Mouse (Mus musculus): ENCODE results near the gene Eif3d.

The Eif3d gene

GRCm38 (mm10) chr15:77952921-77953320 is 17.7 kb downstream of the Eif3d start:
- no peak for DNase-seq (ENCODE audit: low spot score)

GRCm38 (mm10) chr15:77949061-77949460 is 21.6 kb downstream of the Eif3d start:
- no peak for DNase-seq (ENCODE audit: low spot score)

GRCm38 (mm10) chr15:77945711-77946110 is 24.9 kb downstream of the Eif3d start:
- DNase-seq (ENCODE audit: low spot score), result no peak

- DNase-seq (ENCODE audit: low spot score), result no peak
Measured at GRCm38 (mm10) chr15:77941563-77941962, 29.1 kb downstream of the Eif3d start.

- DNase-seq (ENCODE audit: low spot score), result no peak
Measured at GRCm38 (mm10) chr15:77938516-77938915, 32.1 kb downstream of the Eif3d start.

GRCm38 (mm10) chr15:77935673-77936375 is 34.8 kb downstream of the Eif3d start:
- no peak for DNase-seq (ENCODE audit: low spot score)

- DNase-seq (ENCODE audit: low spot score), result no peak
Measured at GRCm38 (mm10) chr15:77934968-77935367, 35.6 kb downstream of the Eif3d start.

GRCm38 (mm10) chr15:77934326-77934725 is 36.3 kb downstream of the Eif3d start:
- no peak for DNase-seq (ENCODE audit: low spot score)

GRCm38 (mm10) chr15:77933770-77934169 is 36.8 kb downstream of the Eif3d start:
- peak; percentile 98 for DNase-seq (ENCODE audit: low spot score)

- no peak for DNase-seq (ENCODE audit: low spot score)
Measured at GRCm38 (mm10) chr15:77933222-77933621, 37.4 kb downstream of the Eif3d start.

GRCm38 (mm10) chr15:77931689-77932016 is 39.0 kb downstream of the Eif3d start:
- DNase-seq (ENCODE audit: low spot score), result no peak

- no peak for DNase-seq (ENCODE audit: low spot score)
Measured at GRCm38 (mm10) chr15:77930986-77931688, 39.5 kb downstream of the Eif3d start.

- DNase-seq (ENCODE audit: low spot score), result no peak
Measured at GRCm38 (mm10) chr15:77929804-77930203, 40.8 kb downstream of the Eif3d start.

GRCm38 (mm10) chr15:77928673-77929331 is 41.8 kb downstream of the Eif3d start, which contains the start of gene Txn2:
Txn2 (minus strand) TSS chr15:77929006.
- peak; percentile 98 for DNase-seq (ENCODE audit: low spot score)

GRCm38 (mm10) chr15:77928091-77928490 is 42.5 kb downstream of the Eif3d start:
- no peak for DNase-seq (ENCODE audit: low spot score)

- DNase-seq (ENCODE audit: low spot score), result no peak
Measured at GRCm38 (mm10) chr15:77926921-77927320, 43.7 kb downstream of the Eif3d start.

GRCm38 (mm10) chr15:77925195-77925594 is 45.4 kb downstream of the Eif3d start:
- no peak for DNase-seq (ENCODE audit: low spot score)

- DNase-seq (ENCODE audit: low spot score), result peak; percentile 16
Measured at GRCm38 (mm10) chr15:77923267-77924035, 47.2 kb downstream of the Eif3d start.

GRCm38 (mm10) chr15:77922710-77923109 is 47.9 kb downstream of the Eif3d start:
- no peak for DNase-seq (ENCODE audit: low spot score)

- DNase-seq (ENCODE audit: low spot score), result no peak
Measured at GRCm38 (mm10) chr15:77921636-77922035, 49.0 kb downstream of the Eif3d start.

GRCm38 (mm10) chr15:77920511-77921462 is 49.8 kb downstream of the Eif3d start:
- peak; percentile 46 for DNase-seq (ENCODE audit: low spot score)

Data from retina, embryonic 14.5 days (tissue).